Mouse (Mus musculus) hindbrain, embryonic 16.5 days (tissue): ENCODE results near the gene Trdmt1. TPM values are rescaled to one million over a fixed set of nuclear protein-coding genes. Genes with fewer than 3 reads are reported as not detected.
"Not testable (repeated sequence)": the region's sequence is repeated elsewhere in the genome, so short reads cannot be mapped to it uniquely, and the experiment has no call there.

ENCODE experiments used
- ATAC-seq: fragments of 200-750 bp; cut with Nextera tagmentation; 2 replicates; pipeline ENCODE4 v1.8.0; 2017; ENCODE audit warnings: moderate TSS enrichment, moderate library complexity
- H3K27ac ChIP-seq: fragments of 300-500 bp; sonication (generic); 2 replicates; pipeline ENCODE4 v1.5.1; 2014; ENCODE audit warnings: low read depth, mild to moderate bottlenecking, control low read depth, low read length, moderate library complexity
- H3K27me3 ChIP-seq: fragments of 300-500 bp; sonication (generic); replicated peaks from 2 replicates; pipeline ENCODE4 v1.6.1; 2014; ENCODE audit warnings: low read length; ENCODE audit not compliant: control insufficient read depth, insufficient read depth
- H3K36me3 ChIP-seq: fragments of 300-500 bp; sonication (generic); 2 replicates; pipeline ENCODE4 v1.6.1; 2014; ENCODE audit warnings: mild to moderate bottlenecking, low read length, moderate library complexity, mixed read lengths; ENCODE audit not compliant: control insufficient read depth, insufficient read depth
- H3K4me1 ChIP-seq: fragments of 300-500 bp; sonication (generic); 2 replicates; pipeline ENCODE4 v1.6.1; 2014; ENCODE audit warnings: low read depth, low read length; ENCODE audit not compliant: control insufficient read depth, insufficient read depth
- H3K4me2 ChIP-seq: fragments of 300-500 bp; sonication (generic); 2 replicates; pipeline ENCODE4 v1.6.1; 2014; ENCODE audit warnings: mild to moderate bottlenecking, low read length, control low read depth, moderate library complexity
- H3K4me3 ChIP-seq: fragments of 300-500 bp; sonication (generic); 2 replicates; pipeline ENCODE4 v1.5.1; 2014; ENCODE audit warnings: mild to moderate bottlenecking, low read length, control low read depth, moderate library complexity
- H3K9ac ChIP-seq: fragments of 300-500 bp; sonication (generic); 2 replicates; pipeline ENCODE4 v1.6.1; 2014; ENCODE audit warnings: low read depth, mild to moderate bottlenecking, control low read depth, low read length, moderate library complexity
- H3K9me3 ChIP-seq: fragments of 300-500 bp; sonication (generic); 2 replicates; pipeline ENCODE4 v1.6.1; 2014; ENCODE audit warnings: mild to moderate bottlenecking, low read length, moderate library complexity; ENCODE audit not compliant: control insufficient read depth
- WGBS: fragments of 180-500 bp; shearing (Covaris S2); extraction: QIAGEN DNeasy Blood & Tissue Kit; methylation state at CpG from one replicate; pipeline ENCODE4 v1.1.7; 2014; 5-methylcytosine and 5-hydroxymethylcytosine counted together
- polyA plus RNA-seq: library from polyadenylated mRNA; unstranded; fragments of >200 nt; fragmentation: Nextera tagmentation; extraction: Ambion mirVana; gene quantifications from 2 replicates; pipeline ENCODE4 v1.2.1, GENCODE M21; 2015

The Trdmt1 gene
- 6.7 and 8.6 TPM in 2 replicates for polyA plus RNA-seq

GRCm38 (mm10) chr2:13544193-13544824 is at the start of gene Trdmt1:
Gene Trdmt1 (minus strand): TSS chr2:13544668.
- Histone ChIP-seq H3K27ac (peak within 1 kb of the TSS; percentile 90), H3K4me3 (peak within 1 kb of the TSS; percentile 64), H3K36me3 (no peaks in the 10 kb centered on the region), H3K4me2 (peak within 1 kb of the TSS; percentile 63), H3K9me3 (no peaks in the 10 kb centered on the region), H3K4me1 (0 out of 2 replicates have a peak, but pooled peaks cover 2% of the 10 kb centered on the region), H3K9ac (peak within 1 kb of the TSS; percentile 88), H3K27me3 (no peaks in the 10 kb centered on the region)
- WGBS: under 1% methylated on average over 25 of the region's 39 CpGs
- ATAC-seq: peak; percentile 99

GRCm38 (mm10) chr2:13593328-13593727 is 48.9 kb upstream of the Trdmt1 start:
- Histone ChIP-seq H3K4me3 (no peak overlapping the region), H3K9ac (no peak overlapping the region), H3K4me2 (no peak overlapping the region), H3K27ac (no peak overlapping the region), H3K4me1 (no peaks in the 10 kb centered on the region), H3K27me3 (no peaks in the 10 kb centered on the region), H3K9me3 (no peaks in the 10 kb centered on the region), H3K36me3 (no peaks in the 10 kb centered on the region)
- ATAC-seq: no peak
- WGBS: 89% methylated on average over 4 of the region's 4 CpGs

GRCm38 (mm10) chr2:13583746-13584145 is 39.3 kb upstream of the Trdmt1 start:
- not testable (repeated sequence) for H3K4me3 ChIP-seq, H3K4me2 ChIP-seq, H3K27ac ChIP-seq, H3K9ac ChIP-seq, ATAC-seq, H3K27me3 ChIP-seq, H3K36me3 ChIP-seq, H3K4me1 ChIP-seq, H3K9me3 ChIP-seq

GRCm38 (mm10) chr2:13582184-13582583 is 37.7 kb upstream of the Trdmt1 start:
- no peak overlapping the region for H3K4me3 ChIP-seq
- 84% methylated on average over 3 of the region's 3 CpGs for WGBS
- no peaks in the 10 kb centered on the region for H3K27me3 ChIP-seq
- H3K36me3 ChIP-seq: peaks cover 10% of the 10 kb centered on the region
- no peak overlapping the region for H3K4me2 ChIP-seq
- H3K9ac ChIP-seq: no peak overlapping the region
- H3K27ac ChIP-seq: no peak overlapping the region
- H3K4me1 ChIP-seq: 0 out of 2 replicates have a peak, but pooled peaks cover 2% of the 10 kb centered on the region
- H3K9me3 ChIP-seq: no peaks in the 10 kb centered on the region
- ATAC-seq: no peak

- no peak overlapping the region for H3K4me3 ChIP-seq
- no peaks in the 10 kb centered on the region for H3K27me3 ChIP-seq
- peaks cover 16% of the 10 kb centered on the region for H3K4me1 ChIP-seq
- H3K36me3 ChIP-seq: peaks cover 10% of the 10 kb centered on the region
- H3K9me3 ChIP-seq: no peaks in the 10 kb centered on the region
- H3K27ac ChIP-seq: no peak overlapping the region
- no peak overlapping the region for H3K4me2 ChIP-seq
- no peak for ATAC-seq
- WGBS: 64% methylated on average over 11 of the region's 11 CpGs
- no peak overlapping the region for H3K9ac ChIP-seq
Measured at GRCm38 (mm10) chr2:13579991-13580390, 35.5 kb upstream of the Trdmt1 start.

GRCm38 (mm10) chr2:13579315-13579714 is 34.8 kb upstream of the Trdmt1 start:
- ATAC-seq: no peak
- H3K4me1 ChIP-seq: peaks cover 20% of the 10 kb centered on the region
- no peaks in the 10 kb centered on the region for H3K27me3 ChIP-seq
- H3K4me2 ChIP-seq: no peak overlapping the region
- WGBS: 90% methylated on average over 8 of the region's 8 CpGs
- peaks cover 10% of the 10 kb centered on the region for H3K36me3 ChIP-seq
- H3K27ac ChIP-seq: no peak overlapping the region
- H3K9me3 ChIP-seq: no peaks in the 10 kb centered on the region
- no peak overlapping the region for H3K4me3 ChIP-seq
- H3K9ac ChIP-seq: no peak overlapping the region

GRCm38 (mm10) chr2:13578473-13579152 is 34.1 kb upstream of the Trdmt1 start:
- H3K4me1 ChIP-seq: peaks cover 20% of the 10 kb centered on the region
- ATAC-seq: no peak
- H3K27me3 ChIP-seq: no peaks in the 10 kb centered on the region
- WGBS: 51% methylated on average over 14 of the region's 14 CpGs
- no peak overlapping the region for H3K4me3 ChIP-seq
- H3K36me3 ChIP-seq: peaks cover 10% of the 10 kb centered on the region
- no peak overlapping the region for H3K9ac ChIP-seq
- no peaks in the 10 kb centered on the region for H3K9me3 ChIP-seq
- peak overlapping the region; percentile 21; the same call in 1 of the 2 replicates for H3K4me2 ChIP-seq
- H3K27ac ChIP-seq: no peak overlapping the region

GRCm38 (mm10) chr2:13577399-13577798 is 32.9 kb upstream of the Trdmt1 start:
- ATAC-seq: no peak
- no peaks in the 10 kb centered on the region for H3K9me3 ChIP-seq
- H3K4me2 ChIP-seq: peak overlapping the region; percentile 30; the same call in 1 of the 2 replicates
- H3K27me3 ChIP-seq: no peaks in the 10 kb centered on the region
- 97% methylated on average over 1 of the region's 1 CpGs for WGBS
- H3K4me1 ChIP-seq: peaks cover 21% of the 10 kb centered on the region
- H3K27ac ChIP-seq: no peak overlapping the region
- H3K4me3 ChIP-seq: no peak overlapping the region
- H3K36me3 ChIP-seq: peaks cover 10% of the 10 kb centered on the region
- no peak overlapping the region for H3K9ac ChIP-seq

- H3K27ac ChIP-seq: peak overlapping the region; percentile 83
- no peaks in the 10 kb centered on the region for H3K9me3 ChIP-seq
- 5% methylated on average over 6 of the region's 6 CpGs for WGBS
- H3K27me3 ChIP-seq: no peaks in the 10 kb centered on the region
- no peak overlapping the region for H3K9ac ChIP-seq
- 0 out of 2 replicates have a peak, but pooled peaks have one; percentile 2 for ATAC-seq
- H3K4me3 ChIP-seq: peak overlapping the region; percentile 85
- H3K36me3 ChIP-seq: peaks cover 6% of the 10 kb centered on the region
- H3K4me1 ChIP-seq: peaks cover 26% of the 10 kb centered on the region
- H3K4me2 ChIP-seq: peak overlapping the region; percentile 91
Measured at GRCm38 (mm10) chr2:13575926-13576325, 31.5 kb upstream of the Trdmt1 start.
